Mouse (Mus musculus): ENCODE results near the gene Fam50a.
"Not testable (repeated sequence)": the region's sequence is repeated elsewhere in the genome, so short reads cannot be mapped to it uniquely, and the experiment has no call there.

The Fam50a gene

GRCm38 (mm10) chrX:74330166-74330930 lies 17.5 kb downstream of the Fam50a start:
- DNase-seq, result peak; percentile 47 to 73

GRCm38 (mm10) chrX:74352645-74353466 lies 40.0 kb downstream of the Fam50a start:
- no peak for DNase-seq

GRCm38 (mm10) chrX:74353467-74353770 lies 40.6 kb downstream of the Fam50a start, which contains the start of gene Lage3:
Lage3 (minus strand) TSS chrX:74353618.
- peak; percentile 86 to 92 for DNase-seq

- DNase-seq, result not testable (repeated sequence)
Observed at GRCm38 (mm10) chrX:74357069-74357468, 44.2 kb downstream of the Fam50a start.

- DNase-seq, result no peak
Observed at GRCm38 (mm10) chrX:74359171-74359570, 46.3 kb downstream of the Fam50a start.

GRCm38 (mm10) chrX:74367512-74367911 lies 54.7 kb downstream of the Fam50a start:
- peak; percentile 23 to 34 for DNase-seq

- peak; percentile 81 to 85 for DNase-seq
Observed at GRCm38 (mm10) chrX:74368209-74368909, 55.5 kb downstream of the Fam50a start.
